Mouse (Mus musculus) CH12.LX (cell line): ENCODE data around the gene Gpr137. TPM values are rescaled to one million over a fixed set of nuclear protein-coding genes. Genes with fewer than 3 reads are reported as not detected.

Experiments used
- DNase-seq: peaks from one replicate; pipeline ENCODE4 v3.0.0-alpha.2; 2013; ENCODE audit errors: extremely low read depth
- H3K27ac ChIP-seq: 2 replicates; pipeline ENCODE4 v1.5.1; 2012; ENCODE audit warnings: low read depth, mild to moderate bottlenecking, control low read depth, moderate library complexity; ENCODE audit not compliant: insufficient read depth
- H3K27me3 ChIP-seq: replicated peaks from 2 replicates; pipeline ENCODE3; 2012; ENCODE audit warnings: inconsistent platforms
- H3K36me3 ChIP-seq, 2 experiments: replicated peaks in 1 of 2; 2 replicates each; pipeline versions ENCODE3 to v1.6.1; 2012; ENCODE audit warnings: inconsistent platforms in 1 of 2, low read length in 1 of 2, mild to moderate bottlenecking in 1 of 2, mixed read lengths in 1 of 2, moderate library complexity in 1 of 2; ENCODE audit not compliant: control insufficient read depth in 1 of 2, insufficient read depth in 1 of 2
- H3K4me1 ChIP-seq, 2 experiments: 2 replicates each; pipeline ENCODE4 v1.6.1; 2012; ENCODE audit warnings: inconsistent platforms in 1 of 2, moderate library complexity in 1 of 2; ENCODE audit not compliant: insufficient read depth in 2 of 2, control insufficient read depth in 1 of 2
- H3K4me2 ChIP-seq: 2 replicates; pipeline ENCODE4 v1.6.1; 2012; ENCODE audit warnings: low read depth, mild to moderate bottlenecking, control low read depth; ENCODE audit not compliant: poor library complexity, insufficient read depth, severe bottlenecking
- H3K4me3 ChIP-seq, 3 experiments: fragments of 150-350 bp in 1 of 3; sonication (generic) in 1 of 3; replicated peaks in 1 of 3; 2 replicates each; pipeline versions ENCODE3 to v1.5.1; 2011 to 2012; ENCODE audit warnings: low read depth in 2 of 3, low read length in 2 of 3, mild to moderate bottlenecking in 2 of 3, moderate library complexity in 2 of 3, control low read depth in 1 of 3, improper control_type of control experiment in 1 of 3, inconsistent platforms in 1 of 3, mixed read lengths in 1 of 3; ENCODE audit not compliant: poor library complexity in 1 of 3
- H3K79me2 ChIP-seq: replicated peaks from 2 replicates; pipeline ENCODE4 v1.6.1; 2012; ENCODE audit warnings: mild to moderate bottlenecking, moderate library complexity; ENCODE audit not compliant: control insufficient read depth, poor library complexity, insufficient read depth, severe bottlenecking; ENCODE audit errors: extremely low read depth
- H3K9ac ChIP-seq: 2 replicates; pipeline ENCODE4 v1.6.1; 2012; ENCODE audit warnings: low read depth, mild to moderate bottlenecking, control low read depth, moderate library complexity; ENCODE audit not compliant: insufficient read depth
- H3K9me3 ChIP-seq: replicated peaks from 2 replicates; pipeline ENCODE3; 2012; ENCODE audit warnings: low read length, inconsistent platforms, mixed read lengths
- ELF1 ChIP-seq: IDR thresholded peaks from 2 replicates; pipeline ENCODE4 v1.6.1; 2014; ENCODE audit warnings: low read depth, mild to moderate bottlenecking, inconsistent platforms, low read length, improper control_type of control experiment
- MEF2A ChIP-seq: IDR thresholded peaks from 2 replicates; pipeline ENCODE4 v1.6.1; 2014; ENCODE audit warnings: low read depth, mild to moderate bottlenecking, inconsistent platforms, low read length, improper control_type of control experiment, borderline replicate concordance
- TBP ChIP-seq: conservative IDR thresholded peaks from 2 replicates; pipeline ENCODE4 v1.6.1; 2011; ENCODE audit warnings: low read depth, low read length, improper control_type of control experiment
- dilution Hi-C: fragments of 300-500 bp; cut with MboI; formaldehyde crosslinking; loops from 2 replicates; pipeline ENCODE4 v1.14.3; 2020; ENCODE audit warnings: low sequenced_read_pairs; ENCODE audit not compliant: extremely low pct_unique_long_range_greater_than_20kb, extremely low pct_ligation_motif_present
- in situ Hi-C: fragments of 300-500 bp; cut with MboI; formaldehyde crosslinking; loops from 3 replicates; pipeline ENCODE4 v1.14.3; 2019; ENCODE audit warnings: low sequenced_read_pairs, low pct_ligation_motif_present, low pct_unique_long_range_greater_than_20kb, mixed read lengths
- polyA plus RNA-seq: library from polyadenylated mRNA; unstranded; fragments of >175 nt; gene quantifications from 2 replicates; pipeline ENCODE4 v1.2.1, GENCODE M21; 2012; ENCODE audit warnings: low read depth; ENCODE audit not compliant: insufficient read length
- total RNA-seq, 2 experiments: library from RNA; depleted of rRNA; stranded (reverse); fragments of 300-350 nt in 1 of 2; fragments of >200 nt in 1 of 2; gene quantifications; 2 replicates each; pipeline ENCODE4 v1.2.3; 2012 to 2014

Gene Gpr137
- total and polyA plus RNA-seq, 3 experiments: 8.8 to 18.1 (median 14.4) TPM

DNA sequence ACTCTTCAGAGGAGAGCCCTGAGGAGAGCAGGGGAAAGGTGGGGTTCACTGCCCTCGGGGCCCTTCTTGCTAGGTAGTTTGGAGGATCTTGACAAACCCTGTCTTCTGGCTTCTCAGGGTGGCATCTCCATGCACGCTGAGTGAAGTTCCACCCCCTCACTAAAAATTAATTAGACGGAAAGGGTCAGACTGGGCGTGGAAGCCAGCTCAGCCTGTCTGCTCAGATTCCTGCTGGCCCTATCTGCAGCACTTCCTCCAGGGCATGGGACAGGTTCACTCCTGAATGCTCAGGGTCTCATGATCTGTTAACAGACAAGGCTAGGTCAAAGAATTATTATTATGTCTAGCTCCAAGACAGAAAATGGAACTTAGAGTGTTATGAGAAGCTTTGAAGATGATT is 49.8 kb downstream of the Gpr137 start:
- dilution Hi-C loops: no loop called here

More for the DNA sequence above, 49.8 kb downstream of the Gpr137 start:
- no peak overlapping the region for H3K9ac ChIP-seq
- H3K79me2 ChIP-seq: no peaks in the 10 kb centered on the region; the same call in 1 of the 2 replicates
- H3K36me3 ChIP-seq: peaks cover 0 to 8% of the 10 kb centered on the region in 2 experiments
- H3K4me3 ChIP-seq: no peak overlapping the region
- in situ Hi-C loops: no loop called here
- H3K27me3 ChIP-seq: no peaks in the 10 kb centered on the region
- H3K4me1 ChIP-seq: peaks cover 2 to 6% of the 10 kb centered on the region in 2 experiments
- no peak overlapping the region for H3K4me2 ChIP-seq
- no peak for DNase-seq
- H3K27ac ChIP-seq: no peak overlapping the region
- peaks cover 5% of the 10 kb centered on the region for H3K9me3 ChIP-seq
- TF ChIP-seq MEF2A (no peak), ELF1 (no peak), TBP (no peak)

Other genes starting within 250 kb of the Gpr137 start
- 7.8 and 9.8 TPM in 2 replicates for gene Rps6ka4, start 101.8 kb downstream of the Gpr137 start, total RNA-seq (2012; rRNA removed)
- 6.5 and 6.6 TPM in 2 replicates for gene Rps6ka4, start 101.8 kb downstream of the Gpr137 start, total RNA-seq (2014; rRNA removed)
- 14.0 and 18.3 TPM in 2 replicates for gene Rps6ka4, start 101.8 kb downstream of the Gpr137 start, polyA plus RNA-seq
- gene Ccdc88b, start 84.3 kb downstream of the Gpr137 start, total RNA-seq (2012; rRNA removed): 57.0 and 76.4 TPM in 2 replicates
- gene Ccdc88b, start 84.3 kb downstream of the Gpr137 start, total RNA-seq (2014; rRNA removed): 19.3 and 20.5 TPM in 2 replicates
- gene Ccdc88b, start 84.3 kb downstream of the Gpr137 start, polyA plus RNA-seq: 53.0 and 56.4 TPM in 2 replicates
- gene Trmt112, start 32.8 kb downstream of the Gpr137 start, total RNA-seq (2012; rRNA removed): 191 and 198 TPM in 2 replicates
- gene Trmt112, start 32.8 kb downstream of the Gpr137 start, total RNA-seq (2014; rRNA removed): 89.5 and 97.9 TPM in 2 replicates
- 158 and 212 TPM in 2 replicates for gene Trmt112, start 32.8 kb downstream of the Gpr137 start, polyA plus RNA-seq
- gene Prdx5, start 32.4 kb downstream of the Gpr137 start, total RNA-seq (2012; rRNA removed): 72.6 and 74.8 TPM in 2 replicates
- 77.2 and 83.5 TPM in 2 replicates for gene Prdx5, start 32.4 kb downstream of the Gpr137 start, total RNA-seq (2014; rRNA removed)
- gene Prdx5, start 32.4 kb downstream of the Gpr137 start, polyA plus RNA-seq: 137 TPM in 2 replicates
- gene Esrra, start 20.7 kb downstream of the Gpr137 start, total RNA-seq (2012; rRNA removed): 23.5 and 28.7 TPM in 2 replicates
- gene Esrra, start 20.7 kb downstream of the Gpr137 start, total RNA-seq (2014; rRNA removed): 13.4 and 13.6 TPM in 2 replicates
- 15.6 and 17.7 TPM in 2 replicates for gene Esrra, start 20.7 kb downstream of the Gpr137 start, polyA plus RNA-seq
- gene Catsperz, start 17.1 kb downstream of the Gpr137 start, total RNA-seq (2012; rRNA removed): not detected in 2 replicates
- not detected in 2 replicates for gene Catsperz, start 17.1 kb downstream of the Gpr137 start, total RNA-seq (2014; rRNA removed)
- gene Catsperz, start 17.1 kb downstream of the Gpr137 start, polyA plus RNA-seq: 1.2 TPM in 1 of 2 replicates, not detected in the other
- gene Kcnk4, start 8.0 kb downstream of the Gpr137 start, total RNA-seq (2012; rRNA removed): 0.21 TPM in 1 of 2 replicates, not detected in the other
- not detected in 2 replicates for gene Kcnk4, start 8.0 kb downstream of the Gpr137 start, total RNA-seq (2014; rRNA removed)
- gene Kcnk4, start 8.0 kb downstream of the Gpr137 start, polyA plus RNA-seq: 0.80 TPM in 1 of 2 replicates, not detected in the other
- 37.8 and 38.0 TPM in 2 replicates for gene Bad, start 619 bp downstream of the Gpr137 start, total RNA-seq (2012; rRNA removed)
- gene Bad, start 619 bp downstream of the Gpr137 start, total RNA-seq (2014; rRNA removed): 27.7 and 28.5 TPM in 2 replicates
- gene Bad, start 619 bp downstream of the Gpr137 start, polyA plus RNA-seq: 33.3 and 39.6 TPM in 2 replicates
- 256 and 329 TPM in 2 replicates for gene Ppp1r14b, start 32.5 kb upstream of the Gpr137 start, total RNA-seq (2012; rRNA removed)
- 151 and 167 TPM in 2 replicates for gene Ppp1r14b, start 32.5 kb upstream of the Gpr137 start, total RNA-seq (2014; rRNA removed)
- 179 and 241 TPM in 2 replicates for gene Ppp1r14b, start 32.5 kb upstream of the Gpr137 start, polyA plus RNA-seq
- gene Plcb3, start 34.0 kb upstream of the Gpr137 start, total RNA-seq (2012; rRNA removed): 6.4 and 7.5 TPM in 2 replicates
- 3.0 and 4.1 TPM in 2 replicates for gene Plcb3, start 34.0 kb upstream of the Gpr137 start, total RNA-seq (2014; rRNA removed)
- gene Plcb3, start 34.0 kb upstream of the Gpr137 start, polyA plus RNA-seq: 7.8 and 8.2 TPM in 2 replicates
- 44.6 and 50.4 TPM in 2 replicates for gene Fkbp2, start 38.0 kb upstream of the Gpr137 start, total RNA-seq (2012; rRNA removed)
- gene Fkbp2, start 38.0 kb upstream of the Gpr137 start, total RNA-seq (2014; rRNA removed): 17.6 and 20.7 TPM in 2 replicates
- gene Fkbp2, start 38.0 kb upstream of the Gpr137 start, polyA plus RNA-seq: 87.0 and 97.7 TPM in 2 replicates
- 12.9 and 13.2 TPM in 2 replicates for gene Vegfb, start 45.2 kb upstream of the Gpr137 start, total RNA-seq (2012; rRNA removed)
- gene Vegfb, start 45.2 kb upstream of the Gpr137 start, total RNA-seq (2014; rRNA removed): 3.2 and 3.5 TPM in 2 replicates
- 28.4 and 35.1 TPM in 2 replicates for gene Vegfb, start 45.2 kb upstream of the Gpr137 start, polyA plus RNA-seq
- gene Dnajc4, start 50.1 kb upstream of the Gpr137 start, total RNA-seq (2012; rRNA removed): 9.7 and 11.2 TPM in 2 replicates
- gene Dnajc4, start 50.1 kb upstream of the Gpr137 start, total RNA-seq (2014; rRNA removed): 6.2 and 7.5 TPM in 2 replicates
- 12.7 and 13.9 TPM in 2 replicates for gene Dnajc4, start 50.1 kb upstream of the Gpr137 start, polyA plus RNA-seq
- gene Nudt22, start 53.6 kb upstream of the Gpr137 start, total RNA-seq (2012; rRNA removed): 24.6 and 26.6 TPM in 2 replicates
- gene Nudt22, start 53.6 kb upstream of the Gpr137 start, total RNA-seq (2014; rRNA removed): 9.0 and 11.2 TPM in 2 replicates
- 10.8 and 11.1 TPM in 2 replicates for gene Nudt22, start 53.6 kb upstream of the Gpr137 start, polyA plus RNA-seq
- gene Trpt1, start 53.7 kb upstream of the Gpr137 start, total RNA-seq (2012; rRNA removed): 4.1 and 4.7 TPM in 2 replicates
- gene Trpt1, start 53.7 kb upstream of the Gpr137 start, total RNA-seq (2014; rRNA removed): 2.8 and 3.4 TPM in 2 replicates
- gene Trpt1, start 53.7 kb upstream of the Gpr137 start, polyA plus RNA-seq: 2.1 and 3.1 TPM in 2 replicates
- gene Fermt3, start 77.0 kb upstream of the Gpr137 start, total RNA-seq (2012; rRNA removed): 57.4 and 58.4 TPM in 2 replicates
- 47.0 and 58.7 TPM in 2 replicates for gene Fermt3, start 77.0 kb upstream of the Gpr137 start, total RNA-seq (2014; rRNA removed)
- gene Fermt3, start 77.0 kb upstream of the Gpr137 start, polyA plus RNA-seq: 65.1 and 67.3 TPM in 2 replicates
- 178 and 246 TPM in 2 replicates for gene Stip1, start 97.5 kb upstream of the Gpr137 start, total RNA-seq (2012; rRNA removed)
- gene Stip1, start 97.5 kb upstream of the Gpr137 start, total RNA-seq (2014; rRNA removed): 200 and 202 TPM in 2 replicates
- 314 and 344 TPM in 2 replicates for gene Stip1, start 97.5 kb upstream of the Gpr137 start, polyA plus RNA-seq
- gene Macrod1, start 114.3 kb upstream of the Gpr137 start, total RNA-seq (2012; rRNA removed): not detected in 2 replicates
- gene Macrod1, start 114.3 kb upstream of the Gpr137 start, total RNA-seq (2014; rRNA removed): not detected in 2 replicates
- 1.00 and 1.0 TPM in 2 replicates for gene Macrod1, start 114.3 kb upstream of the Gpr137 start, polyA plus RNA-seq
- gene Flrt1, start 163.2 kb upstream of the Gpr137 start, total RNA-seq (2012; rRNA removed): not detected in 2 replicates
- not detected in 2 replicates for gene Flrt1, start 163.2 kb upstream of the Gpr137 start, total RNA-seq (2014; rRNA removed)
- gene Flrt1, start 163.2 kb upstream of the Gpr137 start, polyA plus RNA-seq: not detected in 2 replicates